Mouse (Mus musculus) G1E (cell line): Measurements from ENCODE around the gene Nme3. TPM values are rescaled to one million over a fixed set of nuclear protein-coding genes. Genes with fewer than 3 reads are reported as not detected.

Source experiments
- ATAC-seq: 2 replicates; pipeline ENCODE4 v1.8.0; 2016; ENCODE audit warnings: mild to moderate bottlenecking; ENCODE audit not compliant: insufficient number of reproducible peaks, poor library complexity, low FRiP score, severe bottlenecking; ENCODE audit errors: extremely low read depth
- DNase-seq: peaks from one replicate; pipeline ENCODE4 v3.0.0; 2012; ENCODE audit warnings: low spot score
- H3K27me3 ChIP-seq: 2 replicates; pipeline ENCODE4 v1.6.1; 2012; ENCODE audit warnings: mild to moderate bottlenecking, low read length, inconsistent platforms; ENCODE audit not compliant: insufficient read depth
- H3K36me3 ChIP-seq: replicated peaks from 2 replicates; pipeline ENCODE3; 2012; ENCODE audit warnings: mild to moderate bottlenecking, inconsistent platforms
- H3K4me1 ChIP-seq: 2 replicates; pipeline ENCODE4 v1.6.1; 2012; ENCODE audit warnings: low read depth, low read length, inconsistent platforms, mixed read lengths; ENCODE audit not compliant: insufficient read depth
- H3K4me3 ChIP-seq: 2 replicates; pipeline ENCODE4 v1.5.1; 2012; ENCODE audit warnings: low read depth, mild to moderate bottlenecking, inconsistent platforms, low read length, moderate library complexity, mixed read lengths
- H3K9me3 ChIP-seq: replicated peaks from 2 replicates; pipeline ENCODE4 v1.6.1; 2012; ENCODE audit warnings: inconsistent platforms
- CTCF ChIP-seq: IDR thresholded peaks from 2 replicates; pipeline ENCODE4 v1.5.1; 2012; ENCODE audit warnings: low read depth, low read length, inconsistent platforms, mixed read lengths
- GATA1 ChIP-seq: IDR thresholded peaks from 2 replicates; pipeline ENCODE4 v1.6.1; 2012; ENCODE audit warnings: borderline replicate concordance, low read length, inconsistent platforms, mixed read lengths
- GATA2 ChIP-seq: IDR thresholded peaks from 2 replicates; pipeline ENCODE4 v1.6.1; 2012; ENCODE audit warnings: low read depth, low read length, inconsistent platforms, borderline replicate concordance
- POLR2AphosphoS5 ChIP-seq: IDR thresholded peaks from 2 replicates; pipeline ENCODE4 v1.6.1; 2012; ENCODE audit warnings: low read depth, low read length, inconsistent platforms; ENCODE audit not compliant: insufficient replicate concordance
- TAL1 ChIP-seq: conservative IDR thresholded peaks from 2 replicates; pipeline ENCODE4 v1.6.1; 2012; ENCODE audit warnings: low read depth, low read length, inconsistent platforms, mixed read lengths
- polyA plus RNA-seq: library from polyadenylated mRNA; stranded (reverse); fragments of >175 nt; gene quantifications from 2 replicates; pipeline ENCODE4 v1.2.3, GENCODE M21; 2012
- total RNA-seq, 2 experiments: library from RNA; stranded (forward) in 1 of 2; stranded (reverse) in 1 of 2; fragments of 200-1000 nt in 1 of 2; fragments of >200 nt in 1 of 2; fragmentation: Nextera tagmentation in 1 of 2; gene quantifications; 2 replicates each; pipeline ENCODE4 v1.2.3; 2014 to 2017

The Nme3 gene
- total and polyA plus RNA-seq, 3 experiments, result 5.6 to 29.0 (median 26.8) TPM

- Histone ChIP-seq H3K36me3 (peaks cover 89% of the 10 kb centered on the region), H3K27me3 (no peaks in the 10 kb centered on the region), H3K4me1 (peaks cover 75% of the 10 kb centered on the region), H3K4me3 (peak overlapping the region; percentile 92; the same call in 1 of the 2 replicates), H3K9me3 (no peaks in the 10 kb centered on the region)
- DNase-seq (no peak), ATAC-seq (no peak)
- TF ChIP-seq TAL1, result no peak
- no peak for TF ChIP-seq GATA2
- no peak for TF ChIP-seq GATA1
- TF ChIP-seq POLR2AphosphoS5, result no peak
- no peak for TF ChIP-seq CTCF
Observed at GRCm38 (mm10) chr17:24897600-24897999, 1.3 kb downstream of the Nme3 start.

- ATAC-seq, result no peak
- no peak for DNase-seq
- Histone ChIP-seq H3K4me3 (peak overlapping the region; percentile 92; the same call in 1 of the 2 replicates), H3K4me1 (peaks cover 76% of the 10 kb centered on the region), H3K9me3 (no peaks in the 10 kb centered on the region), H3K27me3 (no peaks in the 10 kb centered on the region), H3K36me3 (peaks cover 89% of the 10 kb centered on the region)
- 0 out of 2 replicates have a peak, but pooled peaks have one; percentile 51 for TF ChIP-seq POLR2AphosphoS5
- no peak for TF ChIP-seq TAL1
Observed at GRCm38 (mm10) chr17:24898041-24898854, 1.9 kb downstream of the Nme3 start.

GRCm38 (mm10) chr17:24899153-24899552, 2.9 kb downstream of the Nme3 start:
- Histone ChIP-seq H3K4me3 (no peak overlapping the region), H3K27me3 (no peaks in the 10 kb centered on the region), H3K36me3 (peaks cover 89% of the 10 kb centered on the region), H3K4me1 (peaks cover 76% of the 10 kb centered on the region), H3K9me3 (no peaks in the 10 kb centered on the region)
- TF ChIP-seq POLR2AphosphoS5 (0 out of 2 replicates have a peak, but pooled peaks have one; percentile 4), GATA2 (no peak)
- DNase-seq (no peak), ATAC-seq (no peak)

- H3K9me3 ChIP-seq, result no peaks in the 10 kb centered on the region
- H3K27me3 ChIP-seq, result no peaks in the 10 kb centered on the region
- no peak for TF ChIP-seq POLR2AphosphoS5
- no peak for TF ChIP-seq GATA2
- TF ChIP-seq TAL1, result no peak
- TF ChIP-seq GATA1, result no peak
- no peak for TF ChIP-seq CTCF
- ATAC-seq (no peak), DNase-seq (no peak)
- H3K4me1 ChIP-seq, result peaks cover 79% of the 10 kb centered on the region
- no peak overlapping the region for H3K4me3 ChIP-seq
- H3K36me3 ChIP-seq, result peaks cover 93% of the 10 kb centered on the region
Observed at GRCm38 (mm10) chr17:24900014-24900413, 3.7 kb downstream of the Nme3 start.

- no peaks in the 10 kb centered on the region for H3K9me3 ChIP-seq
- H3K27me3 ChIP-seq, result no peaks in the 10 kb centered on the region
- TF ChIP-seq GATA2 (no peak), POLR2AphosphoS5 (no peak), GATA1 (no peak), CTCF (no peak), TAL1 (no peak)
- peaks cover 100% of the 10 kb centered on the region for H3K36me3 ChIP-seq
- peaks cover 71% of the 10 kb centered on the region for H3K4me1 ChIP-seq
- no peak for DNase-seq
- H3K4me3 ChIP-seq, result peak overlapping the region; percentile 44; the same call in 1 of the 2 replicates
- no peak for ATAC-seq
Observed at GRCm38 (mm10) chr17:24902124-24902523, 5.8 kb downstream of the Nme3 start.

GRCm38 (mm10) chr17:24902671-24903474, 6.6 kb downstream of the Nme3 start:
- peak overlapping the region; percentile 48; the same call in 1 of the 2 replicates for H3K4me3 ChIP-seq
- peaks cover 100% of the 10 kb centered on the region for H3K36me3 ChIP-seq
- ATAC-seq, result peak; percentile 75
- H3K9me3 ChIP-seq, result no peaks in the 10 kb centered on the region
- TF ChIP-seq GATA1 (no peak), POLR2AphosphoS5 (no peak), CTCF (no peak; the same call in 1 of the 2 replicates), TAL1 (peak; percentile 92)
- H3K4me1 ChIP-seq, result peaks cover 64% of the 10 kb centered on the region
- peak; percentile 66 for DNase-seq
- no peaks in the 10 kb centered on the region for H3K27me3 ChIP-seq
